ENCODE assay signal across 8 mouse cellular contexts in genomic region chr5:129786818-129787790, GRCm38 (mm10). TPM values are rescaled to one million over a fixed set of nuclear protein-coding genes. Genes with fewer than 3 reads are reported as not detected.
A peak's percentile ranks its signal among the peaks of the same experiment; 100 is the strongest.
DNase-seq lines count a peak whose midpoint lies in the region; ATAC-seq lines count a peak whose summit lies in the region.

Gene Psph (minus strand): TSS chr5:129787449.

- peak; percentile 86 for ATAC-seq in megakaryocyte progenitor cell, adult 5-6 weeks (replicated peaks; ENCODE audit: poor library complexity)

- peak; percentile 99 for DNase-seq in adipocyte (ENCODE audit: low spot score)
- DNase-seq in embryo, embryonic 10 days (ENCODE audit: low spot score), result peak; percentile 100
- DNase-seq in gastrocnemius, postnatal 10 days, result peak; percentile 95
- peak; percentile 100 for DNase-seq in induced T-regulatory cell, adult 2 months (ENCODE audit: low read depth)
- DNase-seq in left cerebral cortex, adult 9 months (ENCODE audit: low spot score in 2 of 2), result peak; percentile 94 to 98
- peak; percentile 97 for DNase-seq in right cerebral cortex, postnatal 14 days
- DNase-seq in urinary bladder, postnatal 36 days (ENCODE audit: low spot score in 2 of 2), result peak; percentile 92 to 96

RNA-seq across cellular contexts. Expression of gene Psph, which starts in this region (rescaled TPM):
- total RNA-seq in gastrocnemius, postnatal 10 days (2021), result 10 to 100 TPM; 15.9 to 18.2 TPM
- total RNA-seq in megakaryocyte progenitor cell, adult 5-6 weeks (2015), result 30.4 and 30.5 TPM in 2 replicates
- 22.8 and 24.3 TPM in 2 replicates for total RNA-seq in megakaryocyte progenitor cell, adult 5-6 weeks (2017)

Comparison
In these comparisons a context has a peak if more than half of its experiments do, and no peak if none do; other contexts are left out.
1. Peak in every context shown above with its lines: DNase-seq and ATAC-seq.